ENCODE assay signal across 9 mouse cellular contexts in genomic region chr12:70348026-70348425, GRCm38 (mm10). TPM values are rescaled to one million over a fixed set of nuclear protein-coding genes. Genes with fewer than 3 reads are reported as not detected.
A peak's percentile ranks its signal among the peaks of the same experiment; 100 is the strongest.
DNase-seq lines count a peak whose midpoint lies in the region; ATAC-seq and TF ChIP-seq lines count a peak whose summit lies in the region.
"Had no signal": no experiment of that assay in that cellular context is flagged by ENCODE, and none has a peak within 500 bp of the region (broad histone marks: within the 10 kb centered on the region; RNA-seq: fewer than 3 reads in every experiment).

No protein-coding gene starts in this region.

- no peak for TF ChIP-seq EP300 in lung, postnatal 0 days (IDR thresholded peaks at IDR 0.05)

- no peak overlapping the region for H3K9ac ChIP-seq in lung, postnatal 0 days (replicated peaks; ENCODE audit: low read depth)
- peak overlapping the region; percentile 76 for H3K9ac ChIP-seq in forebrain, embryonic 15.5 days (replicated peaks)
- H3K9ac ChIP-seq in limb, embryonic 15.5 days: no peak overlapping the region
- peak overlapping the region; percentile 71 for H3K9ac ChIP-seq in stomach, embryonic 16.5 days (ENCODE audit: low read length)

- H3K4me3 ChIP-seq in lung, postnatal 0 days (ENCODE audit: low read depth, low read length): peak overlapping the region; percentile 43; the same call in 1 of the 2 replicates
- H3K4me3 ChIP-seq in forebrain, embryonic 15.5 days: peak overlapping the region; percentile 60
- peak overlapping the region; percentile 62 for H3K4me3 ChIP-seq in limb, embryonic 15.5 days
- H3K4me3 ChIP-seq in stomach, embryonic 16.5 days (replicated peaks; ENCODE audit: low read length): peak overlapping the region; percentile 68

- TF ChIP-seq CTCF in lung, postnatal 0 days (IDR thresholded peaks at IDR 0.05): no peak

- ATAC-seq in lung, postnatal 0 days: no peak
- ATAC-seq in forebrain, embryonic 15.5 days (replicated peaks): no peak
- no peak for ATAC-seq in limb, embryonic 15.5 days (ENCODE audit: insufficient number of reproducible peaks, low FRiP score, low TSS enrichment, low read depth)
- ATAC-seq in stomach, embryonic 16.5 days (ENCODE audit: insufficient read depth, low FRiP score): no peak

- no peaks in the 10 kb centered on the region for H3K36me3 ChIP-seq in lung, postnatal 0 days (ENCODE audit: insufficient read depth, low read length)
- H3K36me3 ChIP-seq in forebrain, embryonic 15.5 days: no peaks in the 10 kb centered on the region
- no peaks in the 10 kb centered on the region for H3K36me3 ChIP-seq in limb, embryonic 15.5 days
- no peaks in the 10 kb centered on the region for H3K36me3 ChIP-seq in stomach, embryonic 16.5 days (ENCODE audit: control insufficient read depth, insufficient read depth, low read length)

- H3K27me3 ChIP-seq in lung, postnatal 0 days (replicated peaks; ENCODE audit: insufficient read depth, low read length): peaks cover 20% of the 10 kb centered on the region
- no peaks in the 10 kb centered on the region for H3K27me3 ChIP-seq in forebrain, embryonic 15.5 days
- peaks cover 47% of the 10 kb centered on the region for H3K27me3 ChIP-seq in limb, embryonic 15.5 days
- peaks cover 29% of the 10 kb centered on the region for H3K27me3 ChIP-seq in stomach, embryonic 16.5 days (ENCODE audit: control insufficient read depth, insufficient read depth, low read length)

- 10% methylated on average over 8 of the region's 8 CpGs for WGBS in lung, postnatal 0 days
- 8% methylated on average over 8 of the region's 8 CpGs for WGBS in forebrain, embryonic 15.5 days
- WGBS in limb, embryonic 15.5 days: 15% methylated on average over 8 of the region's 8 CpGs
- 13% methylated on average over 8 of the region's 8 CpGs for WGBS in stomach, embryonic 16.5 days

- no peak overlapping the region for H3K27ac ChIP-seq in lung, postnatal 0 days (ENCODE audit: low read length)
- H3K27ac ChIP-seq in forebrain, embryonic 15.5 days (replicated peaks): peak overlapping the region; percentile 98
- H3K27ac ChIP-seq in limb, embryonic 15.5 days: no peak overlapping the region
- no peak overlapping the region for H3K27ac ChIP-seq in stomach, embryonic 16.5 days (ENCODE audit: low read length)

- peaks cover 13% of the 10 kb centered on the region; the same call in 1 of the 2 replicates for H3K4me1 ChIP-seq in lung, postnatal 0 days (ENCODE audit: insufficient read depth, low read depth, low read length)
- H3K4me1 ChIP-seq in forebrain, embryonic 15.5 days: peaks cover 38% of the 10 kb centered on the region
- peaks cover 23% of the 10 kb centered on the region for H3K4me1 ChIP-seq in limb, embryonic 15.5 days
- peaks cover 17% of the 10 kb centered on the region for H3K4me1 ChIP-seq in stomach, embryonic 16.5 days (ENCODE audit: control insufficient read depth, insufficient read depth, low read length)

- H3K4me2 ChIP-seq in lung, postnatal 0 days (replicated peaks; ENCODE audit: low read depth, low read length): peak overlapping the region; percentile 75
- H3K4me2 ChIP-seq in forebrain, embryonic 15.5 days (replicated peaks): peak overlapping the region; percentile 97
- peak overlapping the region; percentile 96 for H3K4me2 ChIP-seq in limb, embryonic 15.5 days
- H3K4me2 ChIP-seq in stomach, embryonic 16.5 days (ENCODE audit: low read depth, low read length): peak overlapping the region; percentile 94

- no peak for DNase-seq in lung, postnatal 0 days (ENCODE audit: low spot score)
- no peak for DNase-seq in lung, postnatal 36 days
- DNase-seq in adrenal gland, adult 8-10 months: no peak
- DNase-seq in B cell, adult 2 months: no peak
- DNase-seq: kidney, adult 9 months; thymus, postnatal 36 days had no signal

- no peaks in the 10 kb centered on the region for H3K9me3 ChIP-seq in lung, postnatal 0 days (ENCODE audit: low read length)
- no peaks in the 10 kb centered on the region for H3K9me3 ChIP-seq in forebrain, embryonic 15.5 days
- no peaks in the 10 kb centered on the region for H3K9me3 ChIP-seq in limb, embryonic 15.5 days
- H3K9me3 ChIP-seq in stomach, embryonic 16.5 days (replicated peaks; ENCODE audit: control insufficient read depth, low read length): no peaks in the 10 kb centered on the region

RNA-seq across cellular contexts. Expression of gene Trim9, which starts 0.6 kb away (rescaled TPM):
- polyA plus RNA-seq in lung, postnatal 0 days (2015; fragmentation: Nextera tagmentation; extraction: Ambion mirVana): 0.42 and 0.43 TPM in 2 replicates
- 45.4 and 51.8 TPM in 2 replicates for polyA plus RNA-seq in forebrain, embryonic 15.5 days (2015; fragmentation: Nextera tagmentation; extraction: Ambion mirVana)
- polyA plus RNA-seq in limb, embryonic 15.5 days (2015; fragmentation: Nextera tagmentation; extraction: Ambion mirVana): 0.70 and 0.73 TPM in 2 replicates
- 1.1 and 1.5 TPM in 2 replicates for polyA plus RNA-seq in stomach, embryonic 16.5 days (2015; fragmentation: Nextera tagmentation; extraction: Ambion mirVana)
- 1 to 10 TPM; 1.8 to 3.4 (median 3.1) TPM for total RNA-seq in adrenal gland, adult 8-10 months (2022)

Comparison
In these comparisons a context has a peak if more than half of its experiments do, and no peak if none do; other contexts are left out.
1. H3K9ac ChIP-seq: peak in forebrain, embryonic 15.5 days (single experiment) and stomach, embryonic 16.5 days (single experiment); none in lung, postnatal 0 days (single experiment) and limb, embryonic 15.5 days (single experiment).
2. RNA of gene Trim9, which starts 0.6 kb away (polyA plus RNA-seq): 45.4 to 51.8 TPM in forebrain, embryonic 15.5 days; 1.1 to 1.5 TPM in stomach, embryonic 16.5 days, 0.70 to 0.73 TPM in limb, embryonic 15.5 days and 0.42 to 0.43 TPM in lung, postnatal 0 days; every median in the first group is over 10 times any median in the second.
3. Peak in every context shown above with its lines, with median percentiles within 50 percentile points of each other: H3K4me2 ChIP-seq and H3K4me3 ChIP-seq.